Mouse (Mus musculus): Measurements from ENCODE around the gene Mrpl27. TPM values are rescaled to one million over a fixed set of nuclear protein-coding genes. Genes with fewer than 3 reads are reported as not detected.
A peak's percentile ranks its signal among the peaks of the same experiment; 100 is the strongest.

The Mrpl27 gene
- total RNA-seq (2014; rRNA removed) (87.4 and 112 TPM in 2 replicates), polyA plus RNA-seq (2012; rRNA removed) (68.7 and 74.6 TPM in 2 replicates)

- H3K27me3 ChIP-seq (ENCODE audit: control insufficient read depth, insufficient read depth, low read length) = no peaks in the 10 kb centered on the region
- peak within 1 kb of the TSS; percentile 75 for H3K27ac ChIP-seq (replicated peaks; ENCODE audit: insufficient read depth, low read depth, low read length)
- H3K4me1 ChIP-seq (ENCODE audit: control insufficient read depth, insufficient read depth, low read length) = peaks cover 2% of the 10 kb centered on the region; the same call in 1 of the 2 replicates
- under 1% methylated on average over 32 of the region's 32 CpGs for WGBS
- H3K36me3 ChIP-seq (ENCODE audit: control insufficient read depth, insufficient read depth, low read length) = peaks cover 2% of the 10 kb centered on the region; the same call in 1 of the 2 replicates
- TF ChIP-seq CTCF (IDR thresholded peaks at IDR 0.05; ENCODE audit: low read depth, low read length) (no peak), POLR2A (IDR thresholded peaks at IDR 0.05; ENCODE audit: extremely low read depth, insufficient read depth, low read length) (peak; percentile 31; the same call in 1 of the 2 replicates)
- H3K4me3 ChIP-seq (ENCODE audit: insufficient read depth, low read depth, low read length) = peak within 1 kb of the TSS; percentile 60
- peak; percentile 72 for DNase-seq (ENCODE audit: extremely low read depth, low read depth, low spot score)
- H3K9ac ChIP-seq (ENCODE audit: low read depth, low read length) = peak within 1 kb of the TSS; percentile 81
- H3K79me2 ChIP-seq (ENCODE audit: control insufficient read depth, insufficient read depth, low read length) = no peaks in the 10 kb centered on the region; the same call in 1 of the 2 replicates
Observed at GRCm38 (mm10) chr11:94653663-94654436, at the start of gene Mrpl27, which contains the start of gene Eme1. Gene Mrpl27 (plus strand): TSS chr11:94653767. Gene Eme1 (minus strand): TSS chr11:94653964.

GRCm38 (mm10) chr11:94610744-94611740, 42.5 kb upstream of the Mrpl27 start:
- no peaks in the 10 kb centered on the region; the same call in 1 of the 2 replicates for H3K4me1 ChIP-seq (ENCODE audit: control insufficient read depth, insufficient read depth, low read length)
- DNase-seq (ENCODE audit: extremely low read depth, low read depth, low spot score) = no peak
- H3K36me3 ChIP-seq (ENCODE audit: control insufficient read depth, insufficient read depth, low read length) = no peaks in the 10 kb centered on the region
- no peak for TF ChIP-seq CTCF (IDR thresholded peaks at IDR 0.05; ENCODE audit: low read depth, low read length)
- no peak for TF ChIP-seq POLR2A (IDR thresholded peaks at IDR 0.05; ENCODE audit: extremely low read depth, insufficient read depth, low read length)
- H3K9ac ChIP-seq (ENCODE audit: low read depth, low read length) = no peak overlapping the region
- H3K4me3 ChIP-seq (ENCODE audit: insufficient read depth, low read depth, low read length) = no peak overlapping the region
- H3K27ac ChIP-seq (replicated peaks; ENCODE audit: insufficient read depth, low read depth, low read length) = no peak overlapping the region
- WGBS = 72% methylated on average over 4 of the region's 4 CpGs
- no peaks in the 10 kb centered on the region for H3K27me3 ChIP-seq (ENCODE audit: control insufficient read depth, insufficient read depth, low read length)
- H3K79me2 ChIP-seq (ENCODE audit: control insufficient read depth, insufficient read depth, low read length) = no peaks in the 10 kb centered on the region

GRCm38 (mm10) chr11:94614603-94615002, 39.0 kb upstream of the Mrpl27 start:
- H3K36me3 ChIP-seq (ENCODE audit: control insufficient read depth, insufficient read depth, low read length) = no peaks in the 10 kb centered on the region
- no peak overlapping the region for H3K9ac ChIP-seq (ENCODE audit: low read depth, low read length)
- H3K4me3 ChIP-seq (ENCODE audit: insufficient read depth, low read depth, low read length) = no peak overlapping the region
- no peak overlapping the region for H3K27ac ChIP-seq (replicated peaks; ENCODE audit: insufficient read depth, low read depth, low read length)
- TF ChIP-seq POLR2A (IDR thresholded peaks at IDR 0.05; ENCODE audit: extremely low read depth, insufficient read depth, low read length) (no peak), CTCF (IDR thresholded peaks at IDR 0.05; ENCODE audit: low read depth, low read length) (no peak)
- no peaks in the 10 kb centered on the region for H3K79me2 ChIP-seq (ENCODE audit: control insufficient read depth, insufficient read depth, low read length)
- H3K27me3 ChIP-seq (ENCODE audit: control insufficient read depth, insufficient read depth, low read length) = no peaks in the 10 kb centered on the region
- 46% methylated on average over 4 of the region's 4 CpGs for WGBS
- H3K4me1 ChIP-seq (ENCODE audit: control insufficient read depth, insufficient read depth, low read length) = no peaks in the 10 kb centered on the region; the same call in 1 of the 2 replicates
- no peak for DNase-seq (ENCODE audit: extremely low read depth, low read depth, low spot score)

- no peak for TF ChIP-seq CTCF (IDR thresholded peaks at IDR 0.05; ENCODE audit: low read depth, low read length)
- no peak for TF ChIP-seq POLR2A (IDR thresholded peaks at IDR 0.05; ENCODE audit: extremely low read depth, insufficient read depth, low read length)
- Histone ChIP-seq H3K4me1 (ENCODE audit: control insufficient read depth, insufficient read depth, low read length) (no peaks in the 10 kb centered on the region; the same call in 1 of the 2 replicates), H3K79me2 (ENCODE audit: control insufficient read depth, insufficient read depth, low read length) (no peaks in the 10 kb centered on the region), H3K36me3 (ENCODE audit: control insufficient read depth, insufficient read depth, low read length) (no peaks in the 10 kb centered on the region), H3K27me3 (ENCODE audit: control insufficient read depth, insufficient read depth, low read length) (no peaks in the 10 kb centered on the region), H3K4me3 (ENCODE audit: insufficient read depth, low read depth, low read length) (no peak overlapping the region), H3K9ac (ENCODE audit: low read depth, low read length) (no peak overlapping the region), H3K27ac (replicated peaks; ENCODE audit: insufficient read depth, low read depth, low read length) (no peak overlapping the region)
- DNase-seq (ENCODE audit: extremely low read depth, low read depth, low spot score) = no peak
- 47% methylated on average over 4 of the region's 4 CpGs for WGBS
Observed at GRCm38 (mm10) chr11:94615494-94615893, 38.1 kb upstream of the Mrpl27 start.

GRCm38 (mm10) chr11:94617646-94618045, 35.9 kb upstream of the Mrpl27 start:
- WGBS = 92% methylated on average over 2 of the region's 2 CpGs

More at GRCm38 (mm10) chr11:94617646-94618045, 35.9 kb upstream of the Mrpl27 start:
- Histone ChIP-seq H3K4me1 (ENCODE audit: control insufficient read depth, insufficient read depth, low read length) (no peaks in the 10 kb centered on the region; the same call in 1 of the 2 replicates), H3K4me3 (ENCODE audit: insufficient read depth, low read depth, low read length) (no peak overlapping the region), H3K36me3 (ENCODE audit: control insufficient read depth, insufficient read depth, low read length) (no peaks in the 10 kb centered on the region), H3K27me3 (ENCODE audit: control insufficient read depth, insufficient read depth, low read length) (no peaks in the 10 kb centered on the region), H3K27ac (replicated peaks; ENCODE audit: insufficient read depth, low read depth, low read length) (no peak overlapping the region), H3K9ac (ENCODE audit: low read depth, low read length) (no peak overlapping the region), H3K79me2 (ENCODE audit: control insufficient read depth, insufficient read depth, low read length) (no peaks in the 10 kb centered on the region)
- TF ChIP-seq CTCF (IDR thresholded peaks at IDR 0.05; ENCODE audit: low read depth, low read length) = no peak
- TF ChIP-seq POLR2A (IDR thresholded peaks at IDR 0.05; ENCODE audit: extremely low read depth, insufficient read depth, low read length) = no peak
- no peak for DNase-seq (ENCODE audit: extremely low read depth, low read depth, low spot score)
